Mouse (Mus musculus) CD8-positive naive resting alpha-beta T cell, adult 2 months (primary cell): ENCODE measurements around the gene Myo1g.
"Not testable (repeated sequence)": the region's sequence is repeated elsewhere in the genome, so short reads cannot be mapped to it uniquely, and the experiment has no call there.

Experiments
- DNase-seq, 2 experiments: peaks; one replicate each; pipeline ENCODE4 v3.0.0; 2022; ENCODE audit warnings: low read depth in 2 of 2, low spot score in 2 of 2

Myo1g gene

GRCm38 (mm10) chr11:6529961-6530360 is 9.2 kb upstream of the Myo1g start:
- no peak for DNase-seq

- peak; percentile 97 to 99 for DNase-seq
Observed at GRCm38 (mm10) chr11:6528186-6529006, 7.6 kb upstream of the Myo1g start.

- no peak for DNase-seq
Observed at GRCm38 (mm10) chr11:6527256-6528185, 6.8 kb upstream of the Myo1g start.

- not testable (repeated sequence) for DNase-seq
Observed at GRCm38 (mm10) chr11:6526526-6527255, 5.9 kb upstream of the Myo1g start.

GRCm38 (mm10) chr11:6525241-6525640 is 4.5 kb upstream of the Myo1g start:
- no peak for DNase-seq

GRCm38 (mm10) chr11:6524880-6525238 is 4.1 kb upstream of the Myo1g start:
- DNase-seq = no peak

- no peak for DNase-seq
Observed at GRCm38 (mm10) chr11:6524165-6524879, 3.6 kb upstream of the Myo1g start.

- DNase-seq = no peak
Observed at GRCm38 (mm10) chr11:6523662-6524088, 2.9 kb upstream of the Myo1g start.

- peak; percentile 39 to 50 for DNase-seq
Observed at GRCm38 (mm10) chr11:6522782-6523525, 2.2 kb upstream of the Myo1g start.

- DNase-seq = no peak
Observed at GRCm38 (mm10) chr11:6519491-6520033, 1.2 kb downstream of the Myo1g start.

GRCm38 (mm10) chr11:6514837-6515236 is 5.9 kb downstream of the Myo1g start:
- DNase-seq = no peak

GRCm38 (mm10) chr11:6508269-6508876 is 12.4 kb downstream of the Myo1g start:
- DNase-seq = no peak

- DNase-seq = no peak
Observed at GRCm38 (mm10) chr11:6506516-6506915, 14.2 kb downstream of the Myo1g start.

GRCm38 (mm10) chr11:6504689-6505088 is 16.1 kb downstream of the Myo1g start:
- no peak for DNase-seq

- DNase-seq = no peak
Observed at GRCm38 (mm10) chr11:6504226-6504625, 16.5 kb downstream of the Myo1g start.

GRCm38 (mm10) chr11:6502506-6502905 is 18.3 kb downstream of the Myo1g start:
- DNase-seq = no peak

GRCm38 (mm10) chr11:6497311-6497948 is 23.3 kb downstream of the Myo1g start:
- DNase-seq = peak in 1 of 2 experiments; percentile 13

GRCm38 (mm10) chr11:6489691-6490503 is 30.9 kb downstream of the Myo1g start:
- peak; percentile 33 to 49 for DNase-seq
